Mouse (Mus musculus) ES-E14 (cell line): ENCODE measurements around the gene Galnt6. TPM values are rescaled to one million over a fixed set of nuclear protein-coding genes. Genes with fewer than 3 reads are reported as not detected.

ENCODE experiments used
- DNase-seq: peaks from one replicate; pipeline ENCODE4 v3.0.0-alpha.2; 2013; ENCODE audit warnings: low read depth, low spot score
- H3K27ac ChIP-seq: 2 replicates; pipeline ENCODE4 v1.5.1; 2012; ENCODE audit warnings: low read depth, mild to moderate bottlenecking, low read length, moderate library complexity, mixed read lengths; ENCODE audit not compliant: poor library complexity, insufficient read depth, severe bottlenecking
- H3K36me3 ChIP-seq: 2 replicates; pipeline ENCODE4 v1.6.1; 2012; ENCODE audit warnings: mild to moderate bottlenecking, low read length, moderate library complexity, mixed read lengths; ENCODE audit not compliant: control insufficient read depth, poor library complexity, insufficient read depth, severe bottlenecking
- H3K4me1 ChIP-seq, 2 experiments: fragments of 150-350 bp in 1 of 2; sonication (generic) in 1 of 2; 2 replicates each; pipeline ENCODE4 v1.6.1; 2012; ENCODE audit warnings: low read length in 2 of 2, mild to moderate bottlenecking in 1 of 2, mixed read lengths in 1 of 2; ENCODE audit not compliant: control insufficient read depth in 2 of 2, insufficient read depth in 2 of 2, poor library complexity in 1 of 2
- H3K4me3 ChIP-seq, 2 experiments: fragments of 150-350 bp in 1 of 2; sonication (generic) in 1 of 2; 2 replicates each; pipeline ENCODE4 v1.5.1; 2012; ENCODE audit warnings: low read length in 2 of 2, low read depth in 1 of 2, mild to moderate bottlenecking in 1 of 2, mixed read lengths in 1 of 2; ENCODE audit not compliant: insufficient read depth in 1 of 2, poor library complexity in 1 of 2, severe bottlenecking in 1 of 2
- H3K9ac ChIP-seq: 2 replicates; pipeline ENCODE4 v1.6.1; 2012; ENCODE audit warnings: low read depth, mild to moderate bottlenecking, low read length, mixed read lengths; ENCODE audit not compliant: poor library complexity, insufficient read depth, severe bottlenecking
- H3K9me3 ChIP-seq: fragments of 150-350 bp; sonication (generic); 2 replicates; pipeline ENCODE4 v1.6.1; 2012; ENCODE audit warnings: low read depth, mild to moderate bottlenecking, low read length; ENCODE audit not compliant: control insufficient read depth, insufficient read depth
- CHD2 ChIP-seq: IDR thresholded peaks from 2 replicates; pipeline ENCODE4 v1.6.1; 2014; ENCODE audit warnings: mild to moderate bottlenecking, low read depth, low read length, inconsistent platforms
- HCFC1 ChIP-seq: IDR thresholded peaks from 2 replicates; pipeline ENCODE4 v1.6.1; 2012; ENCODE audit warnings: low read length, inconsistent platforms, borderline replicate concordance; ENCODE audit not compliant: insufficient read depth
- MAFK ChIP-seq: IDR thresholded peaks from 2 replicates; pipeline ENCODE4 v1.6.1; 2014; ENCODE audit warnings: mild to moderate bottlenecking, low read depth, low read length, inconsistent platforms; ENCODE audit not compliant: insufficient read depth
- ZC3H11A ChIP-seq: IDR thresholded peaks from 2 replicates; pipeline ENCODE4 v1.6.1; 2012; ENCODE audit warnings: low read depth, mild to moderate bottlenecking, inconsistent platforms, low read length, borderline replicate concordance
- ZNF384 ChIP-seq: IDR thresholded peaks from 2 replicates; pipeline ENCODE4 v1.6.1; 2012; ENCODE audit warnings: low read depth, low read length, inconsistent platforms
- in situ Hi-C, 2 experiments: fragments of 600-800 bp; cut with MboI; formaldehyde crosslinking; loops; one replicate each; pipeline ENCODE4 v1.15.1; 2025; ENCODE audit warnings: low sequenced_read_pairs in 2 of 2, inconsistent platforms in 1 of 2; ENCODE audit not compliant: unreplicated experiment in 2 of 2
- total RNA-seq: library from RNA; depleted of rRNA; stranded (reverse); fragments of 300-350 nt; gene quantifications from 2 replicates; pipeline ENCODE4 v1.2.3, GENCODE M21; 2012

Galnt6 gene
- total RNA-seq, 1 experiment: 18.2 TPM

- TF ChIP-seq MAFK (no peak), HCFC1 (no peak), ZNF384 (no peak), CHD2 (no peak), ZC3H11A (no peak)
- in situ Hi-C loops: no loop called here
- H3K9ac ChIP-seq: no peak overlapping the region
- no peak for DNase-seq
- H3K36me3 ChIP-seq: no peaks in the 10 kb centered on the region; the same call in 1 of the 2 replicates
- no peak overlapping the region for H3K4me3 ChIP-seq
- no peak overlapping the region for H3K27ac ChIP-seq
- H3K4me1 ChIP-seq: peaks cover 6 to 29% of the 10 kb centered on the region in 2 experiments; a peak in 3 of 4 replicates
- H3K9me3 ChIP-seq: no peaks in the 10 kb centered on the region
Observed at GRCm38 (mm10) chr15:100666219-100666696, 62.9 kb downstream of the Galnt6 start.

DNA sequence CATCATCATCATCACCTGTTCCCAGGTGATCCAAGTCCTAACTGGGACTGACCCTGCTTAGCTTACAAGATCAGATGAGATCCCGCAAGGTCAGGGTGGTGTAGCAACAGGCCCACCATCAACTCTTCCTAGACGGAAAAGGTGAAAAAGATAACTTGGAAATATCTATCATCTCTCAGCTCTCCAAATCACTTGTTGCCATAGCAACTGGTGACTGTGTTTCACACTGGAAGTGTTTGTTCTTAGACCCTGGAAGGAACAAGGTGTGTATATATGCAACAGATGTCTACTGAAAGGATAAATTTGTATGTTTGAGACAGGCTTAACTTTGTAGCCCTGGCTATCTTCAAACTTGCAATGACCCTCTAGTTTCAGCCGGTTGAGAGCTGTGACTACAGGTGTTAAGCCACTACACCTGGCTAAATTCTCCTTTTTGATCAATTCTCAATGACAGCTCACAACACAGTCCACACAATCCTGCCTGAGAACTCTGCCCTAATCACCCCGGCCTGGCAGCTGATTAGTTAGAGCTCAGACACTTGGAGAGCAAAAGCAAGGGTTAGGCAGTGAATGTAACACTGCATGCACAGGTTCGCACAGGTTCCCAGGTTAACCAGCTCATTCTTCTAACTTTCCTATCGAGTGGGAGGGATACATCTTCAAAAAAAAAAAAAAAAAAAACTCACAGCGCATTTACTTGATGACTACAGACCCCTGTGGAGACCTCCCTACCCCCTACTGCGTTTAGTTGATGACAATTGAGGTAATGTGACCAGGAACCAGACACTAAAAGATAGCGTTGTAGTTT, 63.6 kb downstream of the Galnt6 start:
- Histone ChIP-seq H3K9me3 (no peaks in the 10 kb centered on the region), H3K36me3 (no peaks in the 10 kb centered on the region; the same call in 1 of the 2 replicates), H3K27ac (no peak overlapping the region), H3K9ac (no peak overlapping the region), H3K4me3 (no peak overlapping the region), H3K4me1 (peaks cover 6 to 29% of the 10 kb centered on the region in 2 experiments; a peak in 3 of 4 replicates)
- no peak for DNase-seq
- TF ChIP-seq CHD2: no peak
- no peak for TF ChIP-seq HCFC1
- peak; percentile 56 for TF ChIP-seq ZNF384
- TF ChIP-seq MAFK: no peak
- in situ Hi-C loops: no loop called here

GRCm38 (mm10) chr15:100664813-100665274, 64.3 kb downstream of the Galnt6 start:
- TF ChIP-seq CHD2: no peak
- no peak for TF ChIP-seq ZC3H11A
- no peak for TF ChIP-seq ZNF384
- TF ChIP-seq MAFK: no peak
- Histone ChIP-seq H3K9me3 (no peaks in the 10 kb centered on the region), H3K4me1 (peaks cover 6 to 29% of the 10 kb centered on the region in 2 experiments; a peak in 3 of 4 replicates), H3K9ac (no peak overlapping the region), H3K27ac (no peak overlapping the region), H3K4me3 (no peak overlapping the region), H3K36me3 (no peaks in the 10 kb centered on the region; the same call in 1 of the 2 replicates)
- no peak for DNase-seq
- in situ Hi-C loops: no loop called here

DNA sequence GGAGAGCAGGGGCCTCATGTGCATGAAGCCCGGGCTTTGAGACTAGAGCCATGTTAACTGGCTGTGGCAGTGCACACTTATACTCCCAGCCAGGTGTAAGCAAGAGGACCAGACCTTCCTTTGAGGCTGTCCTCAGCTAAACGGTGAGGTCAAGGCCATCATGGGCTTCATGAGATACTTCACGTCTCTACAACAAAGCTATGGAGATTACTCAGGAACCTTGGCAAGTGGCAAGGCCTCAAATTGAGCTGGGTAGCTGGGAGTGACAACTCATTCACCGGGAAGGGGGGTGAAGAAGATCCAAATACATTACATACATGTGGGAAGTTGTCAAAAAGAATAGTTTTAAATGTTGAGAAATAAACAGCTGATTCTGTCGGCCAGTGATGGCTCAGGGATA, 68.4 kb downstream of the Galnt6 start:
- no peak for TF ChIP-seq MAFK
- no peak for TF ChIP-seq ZC3H11A
- Histone ChIP-seq H3K36me3 (no peaks in the 10 kb centered on the region; the same call in 1 of the 2 replicates), H3K9me3 (no peaks in the 10 kb centered on the region), H3K9ac (no peak overlapping the region), H3K4me3 (no peak overlapping the region), H3K4me1 (peaks cover 0 to 11% of the 10 kb centered on the region in 2 experiments; a peak in 2 of 4 replicates), H3K27ac (no peak overlapping the region)
- in situ Hi-C loops: no loop called here
- DNase-seq: no peak
